Mouse (Mus musculus): ENCODE results near the gene Cdh10. TPM values are rescaled to one million over a fixed set of nuclear protein-coding genes. Genes with fewer than 3 reads are reported as not detected.

Gene Cdh10
- polyA plus RNA-seq, 1 experiment from 2014 or later: 2.0 TPM

GRCm38 (mm10) chr15:18881467-18881866 is 62.7 kb downstream of the Cdh10 start:
- whole genome bisulfite sequencing: 73% methylated on average over 5 of the region's 5 CpGs
- Histone ChIP-seq H3K4me3 (replicated peaks) (no peak overlapping the region), H3K9ac (no peak overlapping the region), H3K4me1 (replicated peaks) (no peaks in the 10 kb centered on the region), H3K27me3 (replicated peaks) (no peaks in the 10 kb centered on the region), H3K9me3 (no peaks in the 10 kb centered on the region), H3K4me2 (replicated peaks) (no peak overlapping the region), H3K27ac (no peak overlapping the region), H3K36me3 (no peaks in the 10 kb centered on the region)
- no peak for ATAC-seq

- H3K27me3 ChIP-seq (replicated peaks): no peaks in the 10 kb centered on the region
- no peak overlapping the region for H3K9ac ChIP-seq
- H3K36me3 ChIP-seq: no peaks in the 10 kb centered on the region
- no peaks in the 10 kb centered on the region for H3K9me3 ChIP-seq
- H3K4me2 ChIP-seq (replicated peaks): no peak overlapping the region
- no peak for ATAC-seq
- no peaks in the 10 kb centered on the region for H3K4me1 ChIP-seq (replicated peaks)
- 77% methylated on average over 2 of the region's 2 CpGs for WGBS
- no peak overlapping the region for H3K4me3 ChIP-seq (replicated peaks)
- H3K27ac ChIP-seq: no peak overlapping the region
Measured at GRCm38 (mm10) chr15:18886673-18887072, 67.9 kb downstream of the Cdh10 start.

GRCm38 (mm10) chr15:18888912-18889311 is 70.2 kb downstream of the Cdh10 start:
- Histone ChIP-seq H3K36me3 (no peaks in the 10 kb centered on the region), H3K4me2 (replicated peaks) (no peak overlapping the region), H3K9ac (no peak overlapping the region), H3K4me3 (replicated peaks) (no peak overlapping the region), H3K9me3 (no peaks in the 10 kb centered on the region), H3K27me3 (replicated peaks) (no peaks in the 10 kb centered on the region), H3K27ac (no peak overlapping the region), H3K4me1 (replicated peaks) (no peaks in the 10 kb centered on the region)
- ATAC-seq: no peak
- WGBS: 56% methylated on average over 2 of the region's 2 CpGs

- no peak for ATAC-seq
- H3K9ac ChIP-seq: no peak overlapping the region
- WGBS: 90% methylated on average over 8 of the region's 8 CpGs
- no peaks in the 10 kb centered on the region for H3K9me3 ChIP-seq
- H3K4me2 ChIP-seq (replicated peaks): no peak overlapping the region
- H3K4me1 ChIP-seq (replicated peaks): no peaks in the 10 kb centered on the region
- no peak overlapping the region for H3K27ac ChIP-seq
- no peak overlapping the region for H3K4me3 ChIP-seq (replicated peaks)
- no peaks in the 10 kb centered on the region for H3K27me3 ChIP-seq (replicated peaks)
- H3K36me3 ChIP-seq: no peaks in the 10 kb centered on the region
Measured at GRCm38 (mm10) chr15:18890358-18890757, 71.6 kb downstream of the Cdh10 start.

GRCm38 (mm10) chr15:18900776-18901175 is 82.0 kb downstream of the Cdh10 start:
- no peak for ATAC-seq
- H3K9ac ChIP-seq: no peak overlapping the region
- no peak overlapping the region for H3K27ac ChIP-seq
- no peaks in the 10 kb centered on the region for H3K9me3 ChIP-seq
- H3K4me2 ChIP-seq (replicated peaks): no peak overlapping the region
- no peaks in the 10 kb centered on the region for H3K36me3 ChIP-seq
- H3K4me3 ChIP-seq (replicated peaks): no peak overlapping the region
- no peaks in the 10 kb centered on the region for H3K4me1 ChIP-seq (replicated peaks)
- H3K27me3 ChIP-seq (replicated peaks): no peaks in the 10 kb centered on the region

- H3K27ac ChIP-seq: no peak overlapping the region
- no peaks in the 10 kb centered on the region for H3K27me3 ChIP-seq (replicated peaks)
- H3K36me3 ChIP-seq: no peaks in the 10 kb centered on the region
- H3K9ac ChIP-seq: no peak overlapping the region
- no peaks in the 10 kb centered on the region for H3K4me1 ChIP-seq (replicated peaks)
- H3K4me2 ChIP-seq (replicated peaks): no peak overlapping the region
- no peak for ATAC-seq
- H3K9me3 ChIP-seq: no peaks in the 10 kb centered on the region
- no peak overlapping the region for H3K4me3 ChIP-seq (replicated peaks)
- 76% methylated on average over 2 of the region's 2 CpGs for WGBS
Measured at GRCm38 (mm10) chr15:18904131-18904530, 85.4 kb downstream of the Cdh10 start.

- Histone ChIP-seq H3K4me2 (replicated peaks) (no peak overlapping the region), H3K27me3 (replicated peaks) (no peaks in the 10 kb centered on the region), H3K36me3 (no peaks in the 10 kb centered on the region), H3K4me1 (replicated peaks) (no peaks in the 10 kb centered on the region), H3K9ac (no peak overlapping the region), H3K9me3 (no peaks in the 10 kb centered on the region), H3K27ac (no peak overlapping the region), H3K4me3 (replicated peaks) (no peak overlapping the region)
- no peak for ATAC-seq
- 89% methylated on average over 4 of the region's 4 CpGs for WGBS
Measured at GRCm38 (mm10) chr15:18910612-18911011, 91.9 kb downstream of the Cdh10 start.

- Histone ChIP-seq H3K9ac (no peak overlapping the region), H3K27ac (no peak overlapping the region), H3K4me3 (replicated peaks) (no peak overlapping the region), H3K4me1 (replicated peaks) (no peaks in the 10 kb centered on the region), H3K9me3 (no peaks in the 10 kb centered on the region), H3K36me3 (no peaks in the 10 kb centered on the region), H3K27me3 (replicated peaks) (no peaks in the 10 kb centered on the region), H3K4me2 (replicated peaks) (no peak overlapping the region)
- ATAC-seq: no peak
- 82% methylated on average over 1 of the region's 1 CpGs for WGBS
Measured at GRCm38 (mm10) chr15:18925392-18926117, 106.8 kb downstream of the Cdh10 start.

- no peak overlapping the region for H3K4me2 ChIP-seq (replicated peaks)
- H3K9me3 ChIP-seq: no peaks in the 10 kb centered on the region
- no peaks in the 10 kb centered on the region for H3K36me3 ChIP-seq
- H3K27ac ChIP-seq: no peak overlapping the region
- no peaks in the 10 kb centered on the region for H3K27me3 ChIP-seq (replicated peaks)
- H3K4me3 ChIP-seq (replicated peaks): no peak overlapping the region
- ATAC-seq: no peak
- 91% methylated on average over 2 of the region's 2 CpGs for WGBS
- no peak overlapping the region for H3K9ac ChIP-seq
- H3K4me1 ChIP-seq (replicated peaks): no peaks in the 10 kb centered on the region
Measured at GRCm38 (mm10) chr15:18926964-18927363, 108.2 kb downstream of the Cdh10 start.

GRCm38 (mm10) chr15:18952266-18952665 is 133.5 kb downstream of the Cdh10 start:
- Histone ChIP-seq H3K4me1 (replicated peaks) (no peaks in the 10 kb centered on the region), H3K36me3 (no peaks in the 10 kb centered on the region), H3K4me3 (replicated peaks) (no peak overlapping the region), H3K27ac (no peak overlapping the region), H3K9ac (no peak overlapping the region), H3K4me2 (replicated peaks) (no peak overlapping the region), H3K27me3 (replicated peaks) (no peaks in the 10 kb centered on the region), H3K9me3 (no peaks in the 10 kb centered on the region)
- ATAC-seq: no peak
- WGBS: 82% methylated on average over 3 of the region's 3 CpGs

- no peak overlapping the region for H3K27ac ChIP-seq
- no peak overlapping the region for H3K9ac ChIP-seq
- ATAC-seq: no peak
- no peaks in the 10 kb centered on the region for H3K4me1 ChIP-seq (replicated peaks)
- WGBS: 53% methylated on average over 5 of the region's 5 CpGs
- H3K27me3 ChIP-seq (replicated peaks): no peaks in the 10 kb centered on the region
- no peaks in the 10 kb centered on the region for H3K36me3 ChIP-seq
- H3K9me3 ChIP-seq: no peaks in the 10 kb centered on the region
- H3K4me2 ChIP-seq (replicated peaks): no peak overlapping the region
- no peak overlapping the region for H3K4me3 ChIP-seq (replicated peaks)
Measured at GRCm38 (mm10) chr15:18975041-18975440, 156.3 kb downstream of the Cdh10 start.

GRCm38 (mm10) chr15:18984891-18985290 is 166.1 kb downstream of the Cdh10 start:
- 87% methylated on average over 3 of the region's 3 CpGs for WGBS
- H3K9ac ChIP-seq: no peak overlapping the region
- H3K36me3 ChIP-seq: no peaks in the 10 kb centered on the region
- H3K4me2 ChIP-seq (replicated peaks): no peak overlapping the region
- ATAC-seq: no peak
- no peaks in the 10 kb centered on the region for H3K4me1 ChIP-seq (replicated peaks)
- H3K9me3 ChIP-seq: no peaks in the 10 kb centered on the region
- H3K27ac ChIP-seq: no peak overlapping the region
- no peak overlapping the region for H3K4me3 ChIP-seq (replicated peaks)
- H3K27me3 ChIP-seq (replicated peaks): no peaks in the 10 kb centered on the region

- H3K27ac ChIP-seq: no peak overlapping the region
- ATAC-seq: no peak
- WGBS: 82% methylated on average over 1 of the region's 1 CpGs
Measured at GRCm38 (mm10) chr15:18987671-18988070, 168.9 kb downstream of the Cdh10 start.

More at GRCm38 (mm10) chr15:18987671-18988070, 168.9 kb downstream of the Cdh10 start:
- H3K36me3 ChIP-seq: no peaks in the 10 kb centered on the region
- H3K4me3 ChIP-seq (replicated peaks): no peak overlapping the region
- no peaks in the 10 kb centered on the region for H3K27me3 ChIP-seq (replicated peaks)
- H3K4me2 ChIP-seq (replicated peaks): no peak overlapping the region
- H3K9me3 ChIP-seq: no peaks in the 10 kb centered on the region
- H3K4me1 ChIP-seq (replicated peaks): no peaks in the 10 kb centered on the region
- no peak overlapping the region for H3K9ac ChIP-seq

Data from intestine, embryonic 15.5 days (tissue).